Mouse (Mus musculus) embryonic facial prominence, embryonic 15.5 days (tissue): ENCODE results near the gene Fubp1. TPM values are rescaled to one million over a fixed set of nuclear protein-coding genes. Genes with fewer than 3 reads are reported as not detected.
"Not testable (repeated sequence)": the region's sequence is repeated elsewhere in the genome, so short reads cannot be mapped to it uniquely, and the experiment has no call there.

Experiments used
- ATAC-seq: fragments of 200-750 bp; cut with Nextera tagmentation; 2 replicates; pipeline ENCODE4 v1.8.0; 2017; ENCODE audit warnings: low read depth, moderate TSS enrichment; ENCODE audit not compliant: insufficient number of reproducible peaks, low FRiP score, low TSS enrichment
- H3K27ac ChIP-seq: fragments of 300-500 bp; sonication (generic); replicated peaks from 2 replicates; pipeline ENCODE4 v1.5.1; 2015; ENCODE audit warnings: mild to moderate bottlenecking, inconsistent platforms
- H3K27me3 ChIP-seq: fragments of 300-500 bp; sonication (generic); 2 replicates; pipeline ENCODE4 v1.6.1; 2015; ENCODE audit warnings: inconsistent platforms
- H3K36me3 ChIP-seq: fragments of 300-500 bp; sonication (generic); 2 replicates; pipeline ENCODE4 v1.6.1; 2015; ENCODE audit warnings: mild to moderate bottlenecking, inconsistent platforms
- H3K4me1 ChIP-seq: fragments of 300-500 bp; sonication (generic); 2 replicates; pipeline ENCODE4 v1.6.1; 2015; ENCODE audit warnings: inconsistent platforms
- H3K4me2 ChIP-seq: fragments of 300-500 bp; sonication (generic); replicated peaks from 2 replicates; pipeline ENCODE4 v1.6.1; 2015; ENCODE audit warnings: mild to moderate bottlenecking, inconsistent platforms
- H3K4me3 ChIP-seq: fragments of 300-500 bp; sonication (generic); replicated peaks from 2 replicates; pipeline ENCODE4 v1.5.1; 2015; ENCODE audit warnings: mild to moderate bottlenecking, inconsistent platforms
- H3K9ac ChIP-seq: fragments of 300-500 bp; sonication (generic); 2 replicates; pipeline ENCODE4 v1.6.1; 2015; ENCODE audit warnings: inconsistent platforms
- H3K9me3 ChIP-seq: fragments of 300-500 bp; sonication (generic); replicated peaks from 2 replicates; pipeline ENCODE4 v1.6.1; 2016; ENCODE audit warnings: inconsistent platforms
- WGBS: fragments of 180-500 bp; shearing (Covaris S2); methylation state at CpG from one replicate; pipeline ENCODE4 v1.1.7; 2015; 5-methylcytosine and 5-hydroxymethylcytosine counted together
- polyA plus RNA-seq: library from polyadenylated mRNA; unstranded; fragments of >200 nt; fragmentation: Nextera tagmentation; extraction: Ambion mirVana; gene quantifications from 2 replicates; pipeline ENCODE4 v1.2.1, GENCODE M21; 2015

The Fubp1 gene
- polyA plus RNA-seq, 1 experiment from 2014 or later = 211 TPM

DNA sequence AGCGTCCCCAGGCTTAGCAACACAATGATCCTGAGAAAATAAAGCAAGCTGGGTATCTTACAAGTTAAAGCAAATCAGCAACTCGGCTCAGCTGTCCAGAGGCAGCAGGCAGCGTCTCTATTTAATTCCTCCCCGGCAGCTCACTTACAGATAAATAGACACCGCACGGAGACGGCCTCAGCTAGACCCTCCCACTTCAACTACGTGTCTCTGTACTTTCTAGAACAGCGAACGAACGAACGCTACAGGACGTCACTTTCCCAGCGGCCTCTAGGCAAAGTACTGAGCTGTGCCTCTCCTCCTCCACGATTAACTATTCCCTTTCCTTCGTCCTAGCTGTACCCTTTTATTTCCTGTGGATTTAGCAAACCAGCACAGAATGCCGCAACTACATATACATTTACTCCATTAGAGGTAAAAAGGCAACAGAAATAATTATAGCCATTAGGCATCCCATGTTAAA is 16.6 kb upstream of the Fubp1 start:
- Histone ChIP-seq H3K4me3 (peak overlapping the region; percentile 54), H3K27me3 (no peaks in the 10 kb centered on the region)
- WGBS = under 1% methylated on average over 17 of the region's 17 CpGs

DNA sequence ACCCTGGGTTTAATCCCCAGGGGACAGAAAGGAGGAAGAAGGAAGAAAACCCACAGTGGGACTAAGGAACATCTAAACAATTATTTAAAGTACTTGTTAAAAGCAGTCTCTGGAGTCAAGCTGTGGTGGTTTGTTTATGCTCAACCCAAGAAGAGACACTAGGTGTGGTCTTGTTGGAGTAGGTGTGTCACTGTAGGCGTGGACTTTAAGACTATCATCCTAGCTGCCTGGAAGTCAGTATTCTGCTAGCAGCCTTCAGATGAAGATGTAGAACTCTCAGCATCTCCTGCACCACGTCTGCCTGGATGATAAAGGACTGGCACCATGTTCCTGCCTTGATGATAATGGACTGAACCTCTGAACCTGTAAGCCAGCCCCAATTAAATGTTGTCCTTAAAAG is 13.0 kb upstream of the Fubp1 start:
- not testable (repeated sequence) for H3K4me1 ChIP-seq, H3K9ac ChIP-seq, H3K27me3 ChIP-seq, H3K36me3 ChIP-seq, H3K9me3 ChIP-seq, H3K4me2 ChIP-seq, H3K4me3 ChIP-seq, ATAC-seq, H3K27ac ChIP-seq
- 45% methylated on average over 2 of the region's 2 CpGs for WGBS

More for the DNA sequence above, 16.6 kb upstream of the Fubp1 start:
- peak overlapping the region; percentile 56 for H3K4me2 ChIP-seq
- ATAC-seq = peak; percentile 97
- H3K9ac ChIP-seq = peak overlapping the region; percentile 39
- H3K27ac ChIP-seq = peak overlapping the region; percentile 92
- peaks cover 9% of the 10 kb centered on the region for H3K4me1 ChIP-seq
- no peaks in the 10 kb centered on the region for H3K36me3 ChIP-seq
- no peaks in the 10 kb centered on the region for H3K9me3 ChIP-seq

DNA sequence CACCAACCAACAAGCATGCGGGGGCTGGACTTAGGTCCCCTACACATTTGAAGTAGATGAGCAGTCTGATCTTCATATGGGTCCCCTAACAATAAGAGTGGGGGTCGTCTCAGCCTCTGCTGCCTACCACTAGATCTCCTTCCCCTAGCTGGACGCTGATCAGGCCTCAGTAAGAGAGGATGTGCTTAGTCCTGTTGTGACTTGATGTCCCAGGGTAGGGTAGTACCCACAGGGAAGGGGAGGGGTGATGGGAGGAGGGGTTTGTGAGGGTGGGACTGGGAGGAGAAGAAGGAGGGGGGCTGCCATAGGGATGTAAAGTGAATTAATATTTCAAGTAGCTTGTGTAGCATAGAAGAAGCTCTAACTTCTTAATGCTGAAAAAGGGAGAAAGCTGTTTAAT is 11.1 kb upstream of the Fubp1 start:
- no peak overlapping the region for H3K9ac ChIP-seq
- no peaks in the 10 kb centered on the region for H3K27me3 ChIP-seq
- no peak overlapping the region for H3K4me2 ChIP-seq
- H3K9me3 ChIP-seq = no peaks in the 10 kb centered on the region
- WGBS = 55% methylated on average over 3 of the region's 3 CpGs
- H3K4me3 ChIP-seq = no peak overlapping the region
- no peak overlapping the region for H3K27ac ChIP-seq
- no peaks in the 10 kb centered on the region for H3K36me3 ChIP-seq
- no peak for ATAC-seq
- no peaks in the 10 kb centered on the region for H3K4me1 ChIP-seq

DNA sequence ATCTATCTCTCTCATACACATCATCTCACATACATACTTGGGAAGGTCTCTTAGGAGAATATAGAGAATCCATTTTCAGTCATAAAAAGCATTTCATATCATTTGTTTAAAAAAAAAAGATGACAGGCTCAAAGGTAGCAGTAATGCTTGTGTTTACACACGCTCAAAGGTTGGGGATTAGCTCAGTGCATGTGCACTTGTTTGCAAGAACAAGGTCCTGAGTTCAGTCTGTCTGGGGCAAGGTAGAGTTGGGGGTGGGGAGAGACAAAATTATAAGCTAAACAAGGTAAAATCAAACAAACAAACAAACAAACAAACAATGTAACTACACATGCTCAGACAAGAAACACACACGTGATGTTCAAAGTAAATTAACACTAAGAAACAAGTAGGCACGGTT is 9.0 kb upstream of the Fubp1 start:
- no peaks in the 10 kb centered on the region for H3K4me1 ChIP-seq
- ATAC-seq = no peak
- no peaks in the 10 kb centered on the region for H3K36me3 ChIP-seq
- no peak overlapping the region for H3K27ac ChIP-seq
- no peaks in the 10 kb centered on the region for H3K9me3 ChIP-seq
- no peak overlapping the region for H3K4me2 ChIP-seq
- no peaks in the 10 kb centered on the region for H3K27me3 ChIP-seq
- no peak overlapping the region for H3K4me3 ChIP-seq
- H3K9ac ChIP-seq = no peak overlapping the region
- WGBS = 86% methylated on average over 3 of the region's 3 CpGs

DNA sequence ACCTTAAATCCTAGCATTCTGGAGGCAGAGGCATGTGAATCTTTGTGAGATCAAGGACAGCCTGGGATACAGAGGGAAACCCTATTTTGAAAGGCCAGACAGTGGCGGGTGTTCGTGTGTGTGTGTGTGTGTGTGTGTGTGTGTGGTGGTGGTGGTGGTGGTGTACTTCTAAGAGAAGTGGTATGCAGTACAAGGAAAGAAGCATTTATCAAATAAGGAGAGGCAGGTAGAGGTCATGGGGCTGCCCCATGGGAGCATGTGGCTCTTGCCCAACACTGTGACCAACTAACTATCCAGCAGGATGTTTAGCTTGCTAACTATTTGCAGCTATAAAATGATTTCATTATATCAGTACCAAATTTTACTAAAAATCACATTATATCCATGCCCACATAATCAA is 8.6 kb upstream of the Fubp1 start:
- Histone ChIP-seq H3K4me3 (no peak overlapping the region), H3K4me1 (no peaks in the 10 kb centered on the region), H3K9ac (no peak overlapping the region), H3K4me2 (no peak overlapping the region), H3K36me3 (no peaks in the 10 kb centered on the region), H3K27me3 (no peaks in the 10 kb centered on the region), H3K9me3 (no peaks in the 10 kb centered on the region), H3K27ac (no peak overlapping the region)
- 77% methylated on average over 2 of the region's 2 CpGs for WGBS
- ATAC-seq = no peak

DNA sequence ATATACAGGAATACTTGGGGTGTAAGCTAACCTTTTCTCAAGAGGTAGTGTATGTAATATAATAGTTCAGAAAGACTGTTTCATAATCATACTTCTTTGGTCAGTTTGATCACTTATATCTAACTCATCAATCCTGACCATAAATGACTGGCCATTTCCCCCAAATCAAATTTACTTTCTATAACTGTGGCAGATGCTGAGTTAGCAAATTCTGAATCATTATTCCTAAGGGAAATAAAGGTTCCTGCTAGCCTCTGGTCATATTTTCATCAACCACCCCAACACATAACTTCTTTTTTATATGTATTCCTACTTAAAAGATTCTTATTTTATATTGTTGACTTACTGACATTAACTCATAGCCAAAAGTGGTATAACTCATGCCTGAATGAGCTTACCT is 7.3 kb upstream of the Fubp1 start:
- Histone ChIP-seq H3K9ac (no peak overlapping the region), H3K4me2 (no peak overlapping the region), H3K9me3 (no peaks in the 10 kb centered on the region), H3K4me3 (no peak overlapping the region), H3K36me3 (peaks cover 5% of the 10 kb centered on the region; the same call in 1 of the 2 replicates), H3K27ac (no peak overlapping the region), H3K4me1 (no peaks in the 10 kb centered on the region), H3K27me3 (no peaks in the 10 kb centered on the region)
- no peak for ATAC-seq

DNA sequence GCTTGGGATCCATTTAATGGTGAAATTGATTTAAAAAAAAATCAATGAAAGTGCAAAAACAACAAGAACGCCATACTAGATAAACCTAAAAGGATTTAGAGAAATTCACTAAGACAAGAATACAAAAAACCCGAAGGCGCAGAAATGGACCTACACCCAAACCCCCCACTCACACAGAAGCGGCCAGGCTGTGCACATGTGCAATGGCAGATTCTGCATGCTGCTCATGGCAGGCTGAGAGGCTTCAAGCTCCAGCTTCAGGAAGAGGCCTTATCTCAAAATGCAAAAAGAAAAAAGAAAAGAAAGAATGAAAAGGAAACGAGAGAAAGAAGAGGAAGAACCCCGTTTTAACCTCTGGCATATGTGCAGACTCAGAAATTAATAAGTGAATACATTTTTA is 6.8 kb upstream of the Fubp1 start:
- H3K4me3 ChIP-seq = no peak overlapping the region
- no peak for ATAC-seq
- no peak overlapping the region for H3K4me2 ChIP-seq
- H3K27me3 ChIP-seq = no peaks in the 10 kb centered on the region
- H3K4me1 ChIP-seq = peaks cover under 1% of the 10 kb centered on the region
- WGBS = 88% methylated on average over 6 of the region's 6 CpGs
- peaks cover 5% of the 10 kb centered on the region; the same call in 1 of the 2 replicates for H3K36me3 ChIP-seq
- no peaks in the 10 kb centered on the region for H3K9me3 ChIP-seq
- no peak overlapping the region for H3K9ac ChIP-seq
- H3K27ac ChIP-seq = no peak overlapping the region

DNA sequence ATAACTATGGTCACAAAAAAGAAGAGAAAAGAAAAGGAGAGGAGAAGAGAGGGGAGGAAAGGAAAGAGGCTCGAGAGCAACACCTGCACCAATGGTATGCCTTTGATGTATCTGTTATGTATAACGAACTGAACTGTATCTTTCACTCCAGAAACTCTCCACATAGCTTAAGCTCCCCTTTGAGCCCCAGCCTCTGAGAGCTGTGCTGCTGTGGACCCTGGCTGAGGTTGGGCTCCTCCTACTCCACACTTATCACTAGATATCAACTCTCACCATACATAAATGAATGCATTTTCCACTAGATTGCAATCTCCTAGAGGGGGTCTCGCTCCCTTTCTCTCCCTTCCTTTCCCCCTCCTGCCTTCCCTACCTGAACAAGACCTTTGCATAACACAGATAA is 6.2 kb upstream of the Fubp1 start:
- H3K27me3 ChIP-seq = no peaks in the 10 kb centered on the region
- no peak overlapping the region for H3K27ac ChIP-seq
- no peak for ATAC-seq
- 46% methylated on average over 3 of the region's 3 CpGs for WGBS
- no peak overlapping the region for H3K4me3 ChIP-seq
- no peaks in the 10 kb centered on the region for H3K9me3 ChIP-seq
- H3K36me3 ChIP-seq = peaks cover 5% of the 10 kb centered on the region; the same call in 1 of the 2 replicates
- H3K9ac ChIP-seq = no peak overlapping the region
- H3K4me1 ChIP-seq = peaks cover 5% of the 10 kb centered on the region
- no peak overlapping the region for H3K4me2 ChIP-seq

DNA sequence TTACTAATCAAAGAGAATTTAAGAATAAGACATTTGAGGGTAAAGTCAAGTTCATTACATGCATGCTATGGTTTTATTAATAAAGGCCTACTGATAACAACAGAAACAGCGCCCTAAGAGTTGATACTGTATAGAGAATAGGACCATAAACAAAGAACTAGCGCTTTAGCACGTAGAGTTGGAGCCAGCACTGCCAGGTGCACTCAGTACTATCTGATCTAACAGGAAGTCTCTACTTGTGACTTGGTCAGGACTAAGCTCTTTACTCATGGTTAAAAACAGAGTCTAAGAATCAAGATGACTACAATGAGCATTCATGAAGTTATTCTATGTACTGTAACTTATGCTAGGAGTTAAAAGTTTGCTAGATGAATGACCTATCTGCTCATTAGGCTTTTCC is 5.6 kb upstream of the Fubp1 start:
- no peak overlapping the region for H3K4me2 ChIP-seq
- 78% methylated on average over 3 of the region's 3 CpGs for WGBS
- no peak for ATAC-seq

DNA sequence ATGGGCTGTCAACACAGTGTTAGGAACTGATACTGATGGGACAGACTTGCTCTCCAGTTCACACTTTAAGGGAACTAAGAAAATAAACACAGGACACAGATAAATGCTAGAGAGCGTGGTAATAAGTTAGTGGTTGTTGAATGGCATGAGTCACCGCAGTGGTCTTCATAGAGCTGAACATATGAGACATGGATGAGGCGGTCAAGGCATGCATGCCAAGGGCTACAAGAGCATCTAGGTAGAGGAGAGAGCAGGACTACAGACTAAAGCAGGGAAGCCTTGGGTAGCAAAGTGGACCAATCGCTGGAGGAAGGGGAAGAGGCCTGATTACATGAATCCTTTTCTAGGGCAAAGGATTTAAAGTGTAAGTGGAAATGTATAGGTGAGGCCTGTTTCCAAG is 3.1 kb upstream of the Fubp1 start:
- no peaks in the 10 kb centered on the region for H3K27me3 ChIP-seq
- no peak overlapping the region for H3K9ac ChIP-seq
- H3K36me3 ChIP-seq = peaks cover 5% of the 10 kb centered on the region; the same call in 1 of the 2 replicates
- no peak overlapping the region for H3K27ac ChIP-seq
- no peak overlapping the region for H3K4me2 ChIP-seq
- 98% methylated on average over 4 of the region's 4 CpGs for WGBS
- no peaks in the 10 kb centered on the region for H3K9me3 ChIP-seq
- H3K4me1 ChIP-seq = peaks cover 15% of the 10 kb centered on the region
- no peak for ATAC-seq
- H3K4me3 ChIP-seq = no peak overlapping the region

More for the DNA sequence above, 5.6 kb upstream of the Fubp1 start:
- no peaks in the 10 kb centered on the region for H3K27me3 ChIP-seq
- no peak overlapping the region for H3K9ac ChIP-seq
- H3K4me3 ChIP-seq = no peak overlapping the region
- peaks cover 8% of the 10 kb centered on the region for H3K4me1 ChIP-seq
- no peak overlapping the region for H3K27ac ChIP-seq
- H3K9me3 ChIP-seq = no peaks in the 10 kb centered on the region
- peaks cover 5% of the 10 kb centered on the region; the same call in 1 of the 2 replicates for H3K36me3 ChIP-seq

DNA sequence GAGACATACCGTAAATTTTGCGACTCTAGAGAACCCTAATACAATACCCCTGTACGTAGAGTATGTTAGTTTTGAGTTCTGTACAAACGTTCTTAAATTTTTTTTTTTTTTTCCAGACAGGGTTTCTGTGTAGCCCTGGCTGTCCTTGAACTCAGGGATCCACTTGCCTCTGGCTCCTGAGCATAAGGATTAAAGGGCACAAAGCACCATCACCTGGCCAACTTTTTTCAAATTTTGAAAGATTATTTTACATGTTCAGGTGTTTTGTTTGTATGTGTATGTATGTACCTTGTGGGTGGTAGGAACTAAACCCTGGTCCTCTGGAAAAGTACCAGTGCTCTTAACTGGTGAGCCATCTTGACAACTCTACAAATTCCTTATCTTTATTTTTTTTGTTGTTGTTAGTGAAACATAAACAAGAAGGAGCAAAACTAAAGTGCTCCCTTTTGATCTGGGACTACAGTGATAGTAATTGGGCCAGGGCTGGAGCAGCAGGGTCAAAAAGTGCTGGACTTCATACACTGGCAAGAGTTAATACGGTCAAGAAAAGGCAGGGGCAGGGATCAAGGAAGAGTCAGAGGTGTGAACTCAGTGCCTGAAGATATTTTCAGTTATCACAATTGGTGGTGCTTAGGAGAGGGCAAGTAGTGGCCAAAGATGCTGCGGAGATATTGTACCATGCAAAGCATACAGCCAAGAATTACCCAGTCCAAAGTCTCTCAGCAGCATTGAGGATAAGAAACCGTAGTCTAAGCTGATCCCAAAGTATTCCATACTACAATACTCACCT is 1.9 kb upstream of the Fubp1 start:
- H3K9ac ChIP-seq = no peak overlapping the region
- H3K9me3 ChIP-seq = no peaks in the 10 kb centered on the region
- peaks cover 5% of the 10 kb centered on the region; the same call in 1 of the 2 replicates for H3K36me3 ChIP-seq
- H3K4me2 ChIP-seq = no peak overlapping the region
- 91% methylated on average over 7 of the region's 7 CpGs for WGBS
- no peak overlapping the region for H3K4me3 ChIP-seq
- H3K27ac ChIP-seq = no peak overlapping the region
- no peak for ATAC-seq
- H3K4me1 ChIP-seq = peaks cover 26% of the 10 kb centered on the region
- H3K27me3 ChIP-seq = no peaks in the 10 kb centered on the region
